Mouse (Mus musculus): ENCODE measurements at regions not wholly inside any gene's neighbourhood (a gene's known extent, or its start where the extent isn't known, plus 50 kb on each side); places are given as distances from the start of the nearest gene placed in this dataset.

DNA sequence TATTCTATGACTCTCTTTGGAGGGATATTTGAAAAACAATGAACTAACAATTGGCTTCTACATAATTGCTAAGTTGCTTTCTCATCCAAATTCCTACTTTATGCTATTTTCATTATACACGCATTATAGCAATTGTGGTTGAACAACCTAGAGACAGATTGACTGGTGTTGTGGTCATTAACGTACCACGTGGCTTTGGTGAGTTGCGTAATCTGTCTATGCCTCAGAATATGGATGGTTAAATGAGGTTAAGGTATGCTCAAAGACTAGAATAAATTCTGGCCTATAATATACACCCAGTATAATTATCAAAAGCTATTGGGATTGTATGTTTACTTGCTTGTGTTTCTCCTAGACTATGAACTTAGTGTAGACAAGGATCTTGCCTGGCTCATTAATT, 201.5 kb upstream of the Trib2 start:
- no peak for TF ChIP-seq POLR2A (IDR thresholded peaks at IDR 0.05; ENCODE audit: borderline replicate concordance, control insufficient read depth, low read depth, low read length)
- no peak for TF ChIP-seq CTCF (IDR thresholded peaks at IDR 0.05; ENCODE audit: control insufficient read depth, insufficient read depth, low read length)

DNA sequence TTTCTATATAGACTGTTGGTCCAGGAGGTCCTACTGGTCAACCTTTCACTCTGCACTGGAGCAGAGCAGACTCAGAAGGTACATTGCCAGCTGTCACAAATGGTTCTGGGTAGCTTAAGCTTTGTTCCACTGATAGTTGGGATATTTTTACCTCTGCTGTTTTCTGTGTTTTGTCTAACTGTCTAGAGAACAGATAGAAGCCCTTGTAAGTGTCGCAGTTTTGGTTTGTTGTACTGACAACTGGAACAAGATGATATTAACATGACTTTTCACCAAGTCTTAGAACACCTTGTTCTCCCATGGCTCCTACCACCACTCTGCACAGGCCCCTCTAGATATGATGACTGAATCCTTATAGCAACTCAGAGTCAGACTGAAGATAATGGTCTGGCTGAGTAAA, 199.9 kb upstream of the Trib2 start:
- TF ChIP-seq POLR2A (IDR thresholded peaks at IDR 0.05; ENCODE audit: borderline replicate concordance, control insufficient read depth, low read depth, low read length), result no peak
- no peak for TF ChIP-seq CTCF (IDR thresholded peaks at IDR 0.05; ENCODE audit: control insufficient read depth, insufficient read depth, low read length)
- WGBS, result 58% methylated on average over 1 of the region's 1 CpGs
- Histone ChIP-seq H3K4me1 (ENCODE audit: control insufficient read depth, insufficient read depth, low read length) (no peaks in the 10 kb centered on the region; the same call in 1 of the 2 replicates), H3K4me3 (replicated peaks; ENCODE audit: control insufficient read depth, low read depth, low read length) (no peak overlapping the region), H3K27ac (ENCODE audit: control insufficient read depth, insufficient read depth, low read depth, low read length, poor library complexity) (no peak overlapping the region)

More for the DNA sequence above, 201.5 kb upstream of the Trib2 start:
- Histone ChIP-seq H3K4me3 (replicated peaks; ENCODE audit: control insufficient read depth, low read depth, low read length) (no peak overlapping the region), H3K4me1 (ENCODE audit: control insufficient read depth, insufficient read depth, low read length) (no peaks in the 10 kb centered on the region; the same call in 1 of the 2 replicates), H3K27ac (ENCODE audit: control insufficient read depth, insufficient read depth, low read depth, low read length, poor library complexity) (no peak overlapping the region)
- 35% methylated on average over 4 of the region's 4 CpGs for WGBS

DNA sequence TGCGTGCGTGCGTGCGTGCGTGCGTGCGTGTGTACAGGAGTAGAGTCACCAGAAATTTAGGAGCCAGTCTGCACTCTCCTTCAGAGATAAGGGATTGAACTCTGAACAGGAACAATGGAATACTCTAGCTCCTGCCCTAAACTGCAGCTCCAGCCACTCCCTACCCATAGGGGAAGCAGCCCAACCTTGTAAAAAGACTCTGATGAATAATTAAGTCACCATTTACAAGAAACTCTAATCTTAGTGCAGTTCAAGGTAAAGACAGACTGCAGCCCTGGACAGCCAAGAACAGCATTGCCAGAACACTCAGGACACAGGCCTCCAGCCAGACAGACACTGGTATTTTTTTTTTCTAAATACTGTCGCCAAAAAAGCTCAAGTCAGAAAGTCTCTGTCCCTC, 198.9 kb upstream of the Trib2 start:
- Histone ChIP-seq H3K4me3 (replicated peaks; ENCODE audit: control insufficient read depth, low read depth, low read length) (no peak overlapping the region), H3K4me1 (ENCODE audit: control insufficient read depth, insufficient read depth, low read length) (no peaks in the 10 kb centered on the region; the same call in 1 of the 2 replicates), H3K27ac (ENCODE audit: control insufficient read depth, insufficient read depth, low read depth, low read length, poor library complexity) (no peak overlapping the region)
- WGBS, result 89% methylated on average over 8 of the region's 8 CpGs
- no peak for TF ChIP-seq CTCF (IDR thresholded peaks at IDR 0.05; ENCODE audit: control insufficient read depth, insufficient read depth, low read length)
- TF ChIP-seq POLR2A (IDR thresholded peaks at IDR 0.05; ENCODE audit: borderline replicate concordance, control insufficient read depth, low read depth, low read length), result no peak

DNA sequence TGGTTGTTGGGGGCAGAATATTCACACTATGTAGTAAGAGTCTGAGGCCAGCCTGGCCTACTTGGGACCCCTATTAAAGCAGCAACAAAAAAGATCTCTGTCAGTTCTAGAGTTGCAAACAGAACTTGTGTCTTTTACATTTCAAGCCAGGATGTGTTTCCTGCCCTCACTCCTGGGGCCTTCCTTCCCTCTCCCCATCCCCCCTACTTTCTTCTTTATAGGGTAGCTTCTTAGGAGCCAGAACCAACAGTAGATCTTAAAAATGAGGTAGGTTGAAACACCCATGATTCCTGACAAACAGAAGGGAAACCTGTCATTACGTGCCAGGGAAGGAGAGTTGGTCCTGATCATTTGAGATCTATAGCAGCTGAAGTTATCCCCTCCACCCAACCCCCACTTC, 198.0 kb upstream of the Trib2 start:
- no peaks in the 10 kb centered on the region; the same call in 1 of the 2 replicates for H3K4me1 ChIP-seq (ENCODE audit: control insufficient read depth, insufficient read depth, low read length)
- H3K27ac ChIP-seq (ENCODE audit: control insufficient read depth, insufficient read depth, low read depth, low read length, poor library complexity), result no peak overlapping the region
- no peak overlapping the region for H3K4me3 ChIP-seq (replicated peaks; ENCODE audit: control insufficient read depth, low read depth, low read length)
- no peak for TF ChIP-seq CTCF (IDR thresholded peaks at IDR 0.05; ENCODE audit: control insufficient read depth, insufficient read depth, low read length)
- TF ChIP-seq POLR2A (IDR thresholded peaks at IDR 0.05; ENCODE audit: borderline replicate concordance, control insufficient read depth, low read depth, low read length), result no peak
- WGBS, result 75% methylated on average over 1 of the region's 1 CpGs

DNA sequence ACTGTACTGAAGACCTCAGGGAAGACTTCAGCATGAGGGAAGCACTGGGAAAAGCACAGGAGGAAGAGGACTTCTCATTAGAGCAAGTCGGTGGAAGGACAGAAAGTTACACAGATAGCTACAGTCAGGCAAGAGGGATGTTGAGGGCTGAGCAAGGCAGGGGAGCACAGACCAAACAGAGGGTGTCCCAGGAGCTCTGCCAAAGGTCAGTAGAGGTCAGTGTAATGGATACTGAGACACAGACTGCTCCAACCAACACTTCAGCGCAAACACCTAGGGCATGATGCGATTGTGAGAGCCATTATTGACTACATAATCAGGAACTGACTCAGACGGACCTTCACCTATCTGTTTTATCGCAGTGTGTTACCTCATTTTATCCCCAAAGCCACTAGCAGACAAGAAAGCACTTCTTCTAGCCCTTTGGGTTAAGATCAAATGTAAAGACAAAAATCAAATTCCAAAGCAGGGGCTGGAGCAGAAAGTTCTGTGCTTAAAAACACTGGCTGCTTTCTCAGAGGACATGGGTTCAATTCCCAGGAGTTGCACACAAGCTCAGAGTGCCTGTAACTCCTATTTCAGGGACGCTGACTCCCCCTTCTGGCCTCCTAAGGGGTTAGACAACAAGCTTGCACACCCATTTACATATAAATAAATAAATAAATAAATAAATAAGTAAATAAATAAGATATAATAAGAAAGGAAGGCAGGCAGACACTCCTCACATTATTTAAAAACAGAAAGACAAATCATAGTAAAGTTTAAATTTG, 197.3 kb upstream of the Trib2 start:
- TF ChIP-seq POLR2A (IDR thresholded peaks at IDR 0.05; ENCODE audit: borderline replicate concordance, control insufficient read depth, low read depth, low read length) (no peak), CTCF (IDR thresholded peaks at IDR 0.05; ENCODE audit: control insufficient read depth, insufficient read depth, low read length) (no peak)
- WGBS, result 77% methylated on average over 6 of the region's 6 CpGs
- peaks cover 2% of the 10 kb centered on the region; the same call in 1 of the 2 replicates for H3K4me1 ChIP-seq (ENCODE audit: control insufficient read depth, insufficient read depth, low read length)
- no peak overlapping the region for H3K4me3 ChIP-seq (replicated peaks; ENCODE audit: control insufficient read depth, low read depth, low read length)
- no peak overlapping the region for H3K27ac ChIP-seq (ENCODE audit: control insufficient read depth, insufficient read depth, low read depth, low read length, poor library complexity)

DNA sequence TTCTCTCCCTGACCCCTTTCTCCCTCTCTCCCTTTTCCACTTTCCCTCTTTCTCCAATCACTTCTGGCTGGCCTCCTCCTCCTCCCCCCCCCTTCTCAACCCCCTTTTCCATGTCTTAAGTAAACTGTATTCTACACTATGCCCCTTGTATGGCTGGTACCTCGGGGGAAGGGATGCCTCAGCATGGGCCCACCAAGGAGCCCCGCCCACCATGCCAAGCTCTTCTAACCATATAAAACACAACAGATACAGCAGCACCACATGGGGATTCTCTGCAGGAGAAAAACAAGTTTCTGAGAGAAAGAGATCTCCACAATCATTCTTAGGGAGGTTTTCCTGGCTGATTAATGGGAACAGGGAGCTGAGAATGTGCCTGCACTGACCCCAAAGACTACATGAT, 196.6 kb upstream of the Trib2 start:
- whole genome bisulfite sequencing, result 65% methylated on average over 2 of the region's 2 CpGs
- TF ChIP-seq POLR2A (IDR thresholded peaks at IDR 0.05; ENCODE audit: borderline replicate concordance, control insufficient read depth, low read depth, low read length), result no peak
- no peak for TF ChIP-seq CTCF (IDR thresholded peaks at IDR 0.05; ENCODE audit: control insufficient read depth, insufficient read depth, low read length)
- peaks cover 2% of the 10 kb centered on the region; the same call in 1 of the 2 replicates for H3K4me1 ChIP-seq (ENCODE audit: control insufficient read depth, insufficient read depth, low read length)
- H3K27ac ChIP-seq (ENCODE audit: control insufficient read depth, insufficient read depth, low read depth, low read length, poor library complexity), result no peak overlapping the region
- no peak overlapping the region for H3K4me3 ChIP-seq (replicated peaks; ENCODE audit: control insufficient read depth, low read depth, low read length)

DNA sequence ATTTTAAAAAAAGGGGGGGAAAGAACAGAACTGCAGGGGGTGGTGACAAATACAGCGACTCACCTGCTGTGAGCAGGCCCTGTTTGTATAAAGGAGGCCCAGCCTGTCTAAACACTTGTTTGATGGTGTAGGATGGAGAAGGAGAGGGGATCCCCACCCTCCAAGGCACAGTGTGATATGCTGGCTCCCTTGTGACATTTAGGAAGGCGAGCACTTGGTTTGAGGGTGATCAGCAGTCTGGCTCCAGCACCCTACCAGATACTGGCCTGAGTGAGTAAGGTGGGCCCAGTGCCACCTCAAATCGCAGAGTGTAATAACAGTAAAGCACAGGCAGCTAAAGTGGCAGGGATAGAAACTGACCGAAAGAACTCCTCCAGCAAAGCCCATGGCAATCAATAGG, 195.4 kb upstream of the Trib2 start:
- Histone ChIP-seq H3K4me1 (ENCODE audit: control insufficient read depth, insufficient read depth, low read length) (peaks cover 2% of the 10 kb centered on the region; the same call in 1 of the 2 replicates), H3K4me3 (replicated peaks; ENCODE audit: control insufficient read depth, low read depth, low read length) (no peak overlapping the region), H3K27ac (ENCODE audit: control insufficient read depth, insufficient read depth, low read depth, low read length, poor library complexity) (no peak overlapping the region)
- TF ChIP-seq POLR2A (IDR thresholded peaks at IDR 0.05; ENCODE audit: borderline replicate concordance, control insufficient read depth, low read depth, low read length) (no peak), CTCF (IDR thresholded peaks at IDR 0.05; ENCODE audit: control insufficient read depth, insufficient read depth, low read length) (no peak)
- WGBS, result 85% methylated on average over 4 of the region's 4 CpGs

DNA sequence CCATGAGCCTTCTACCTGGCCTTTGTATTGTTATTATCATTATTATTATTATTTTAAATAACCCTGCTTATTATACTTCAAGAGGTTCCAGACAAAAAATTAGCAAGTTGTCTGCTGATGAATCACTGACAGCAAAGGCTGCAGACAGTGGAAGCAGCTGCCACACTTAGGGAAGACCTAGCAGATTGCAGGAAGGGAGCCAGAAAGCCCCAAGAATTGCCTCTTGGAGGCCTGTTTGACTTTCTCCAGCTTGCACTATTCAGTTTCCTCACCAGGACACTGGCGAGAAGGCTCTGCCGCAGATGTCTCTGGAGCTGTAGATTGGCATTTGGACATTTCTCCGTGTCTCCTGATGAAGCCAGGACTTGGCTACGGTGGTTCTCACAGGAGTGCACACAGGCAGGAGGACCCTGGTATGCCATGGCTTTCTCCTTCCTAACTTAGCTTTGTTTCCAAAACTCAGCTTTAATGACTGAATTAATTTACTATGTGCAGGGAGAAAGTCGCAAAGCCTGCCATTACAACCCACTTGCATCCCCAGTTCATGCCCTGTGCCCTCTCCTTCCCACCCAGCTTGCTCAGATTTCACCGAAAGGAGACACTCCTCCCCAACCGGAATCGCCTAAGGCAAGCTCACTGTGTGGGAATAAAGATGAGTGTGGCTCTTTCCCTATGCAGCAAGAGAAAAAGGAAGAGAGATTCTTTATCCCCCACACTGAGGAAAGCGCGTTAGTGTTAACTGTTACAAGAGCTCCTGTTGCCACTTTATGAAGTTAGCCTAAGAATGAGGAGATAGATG, 193.3 kb upstream of the Trib2 start:
- Histone ChIP-seq H3K27ac (ENCODE audit: control insufficient read depth, insufficient read depth, low read depth, low read length, poor library complexity) (no peak overlapping the region), H3K4me1 (ENCODE audit: control insufficient read depth, insufficient read depth, low read length) (peaks cover 2% of the 10 kb centered on the region; the same call in 1 of the 2 replicates), H3K4me3 (replicated peaks; ENCODE audit: control insufficient read depth, low read depth, low read length) (no peak overlapping the region)
- WGBS, result 84% methylated on average over 10 of the region's 10 CpGs
- TF ChIP-seq POLR2A (IDR thresholded peaks at IDR 0.05; ENCODE audit: borderline replicate concordance, control insufficient read depth, low read depth, low read length), result no peak
- no peak for TF ChIP-seq CTCF (IDR thresholded peaks at IDR 0.05; ENCODE audit: control insufficient read depth, insufficient read depth, low read length)
